Mouse (Mus musculus): ENCODE data around the gene Ormdl2. TPM values are rescaled to one million over a fixed set of nuclear protein-coding genes. Genes with fewer than 3 reads are reported as not detected.
A peak's percentile ranks its signal among the peaks of the same experiment; 100 is the strongest.
"Not testable (repeated sequence)": the region's sequence is repeated elsewhere in the genome, so short reads cannot be mapped to it uniquely, and the experiment has no call there.

The Ormdl2 gene
- 1 to 10 TPM; 8.0 to 8.6 TPM for total RNA-seq (2021)
- long read RNA-seq, experiment 1, transcript Ormdl2-201 (4 exons, 1,573 nt), result major isoform, 8 of 18 reads
- long read RNA-seq, experiment 1, partial matches to known transcripts, result 0 of 18 reads
- long read RNA-seq, experiment 1, other reads (novel, unspliced or antisense), result 7 of 18 reads
- long read RNA-seq, experiment 2, transcript Ormdl2-201 (4 exons, 1,573 nt), result major isoform, 5 of 14 reads
- long read RNA-seq, experiment 2, partial matches to known transcripts, result 2 of 14 reads
- long read RNA-seq, experiment 2, other reads (novel, unspliced or antisense), result 4 of 14 reads

GRCm38 (mm10) chr10:128821358-128822056, at the start of gene Ormdl2:
Gene Ormdl2 (minus strand): TSS chr10:128821645.
- peak; percentile 99 for DNase-seq (ENCODE audit: low spot score in 2 of 2)

GRCm38 (mm10) chr10:128870341-128870740, 48.9 kb upstream of the Ormdl2 start:
- DNase-seq (ENCODE audit: low spot score in 2 of 2), result no peak

- no peak for DNase-seq (ENCODE audit: low spot score in 2 of 2)
Measured at GRCm38 (mm10) chr10:128866518-128866917, 45.1 kb upstream of the Ormdl2 start.

- no peak for DNase-seq (ENCODE audit: low spot score in 2 of 2)
Measured at GRCm38 (mm10) chr10:128866042-128866441, 44.6 kb upstream of the Ormdl2 start.

GRCm38 (mm10) chr10:128861176-128861575, 39.7 kb upstream of the Ormdl2 start:
- no peak for DNase-seq (ENCODE audit: low spot score in 2 of 2)

- DNase-seq (ENCODE audit: low spot score in 2 of 2), result no peak
Measured at GRCm38 (mm10) chr10:128850339-128850738, 28.9 kb upstream of the Ormdl2 start.

- DNase-seq (ENCODE audit: low spot score in 2 of 2), result no peak
Measured at GRCm38 (mm10) chr10:128848426-128848825, 27.0 kb upstream of the Ormdl2 start.

GRCm38 (mm10) chr10:128846664-128847063, 25.2 kb upstream of the Ormdl2 start:
- DNase-seq (ENCODE audit: low spot score in 2 of 2), result no peak

- DNase-seq (ENCODE audit: low spot score in 2 of 2), result no peak
Measured at GRCm38 (mm10) chr10:128845516-128845915, 24.1 kb upstream of the Ormdl2 start.

- DNase-seq (ENCODE audit: low spot score in 2 of 2), result no peak
Measured at GRCm38 (mm10) chr10:128843260-128843659, 21.8 kb upstream of the Ormdl2 start.

- DNase-seq (ENCODE audit: low spot score in 2 of 2), result no peak
Measured at GRCm38 (mm10) chr10:128840612-128841011, 19.2 kb upstream of the Ormdl2 start.

- DNase-seq (ENCODE audit: low spot score in 2 of 2), result no peak
Measured at GRCm38 (mm10) chr10:128839434-128839833, 18.0 kb upstream of the Ormdl2 start.

- no peak for DNase-seq (ENCODE audit: low spot score in 2 of 2)
Measured at GRCm38 (mm10) chr10:128837400-128837799, 16.0 kb upstream of the Ormdl2 start.

- DNase-seq (ENCODE audit: low spot score in 2 of 2), result no peak
Measured at GRCm38 (mm10) chr10:128823821-128824220, 2.4 kb upstream of the Ormdl2 start.

- DNase-seq (ENCODE audit: low spot score in 2 of 2), result not testable (repeated sequence)
Measured at GRCm38 (mm10) chr10:128823087-128823486, 1.6 kb upstream of the Ormdl2 start.

GRCm38 (mm10) chr10:128822135-128822534, 690 bp upstream of the Ormdl2 start:
- no peak for DNase-seq (ENCODE audit: low spot score in 2 of 2)

GRCm38 (mm10) chr10:128820217-128820616, 1.2 kb downstream of the Ormdl2 start:
- no peak for DNase-seq (ENCODE audit: low spot score in 2 of 2)

- no peak for DNase-seq (ENCODE audit: low spot score in 2 of 2)
Measured at GRCm38 (mm10) chr10:128817033-128817432, 4.4 kb downstream of the Ormdl2 start, which contains the start of gene Sarnp. Gene Sarnp (plus strand): TSS chr10:128817333.

GRCm38 (mm10) chr10:128807018-128807417, 14.4 kb downstream of the Ormdl2 start:
- no peak for DNase-seq (ENCODE audit: low spot score in 2 of 2)

- no peak for DNase-seq (ENCODE audit: low spot score in 2 of 2)
Measured at GRCm38 (mm10) chr10:128806086-128806485, 15.4 kb downstream of the Ormdl2 start.

GRCm38 (mm10) chr10:128805092-128806000, 16.1 kb downstream of the Ormdl2 start:
- peak; percentile 92 to 95 for DNase-seq (ENCODE audit: low spot score in 2 of 2)

All from left cerebral cortex, adult 18-20 months (tissue).